ENCODE assay signal across 16 mouse cellular contexts in the genomic region with DNA sequence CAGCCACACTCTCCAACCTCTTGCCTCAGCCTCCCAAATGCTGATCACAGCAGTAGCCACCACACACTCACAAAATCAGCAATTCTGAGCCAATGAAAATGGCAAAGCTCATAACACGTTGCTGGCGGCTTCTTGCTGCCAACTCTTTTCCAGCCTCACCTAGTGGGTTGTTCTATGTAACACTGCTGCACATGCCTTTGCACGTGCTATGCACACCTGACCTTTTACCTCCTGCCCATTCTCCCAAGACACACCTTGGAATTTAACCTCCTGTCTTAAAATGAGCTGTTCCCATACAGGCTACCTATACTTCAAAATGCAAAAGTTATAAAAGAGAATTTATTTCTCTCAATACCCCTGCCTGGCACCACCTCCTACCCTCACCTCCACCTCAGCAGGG.
"Had no signal": no experiment of that assay in that cellular context is flagged by ENCODE, and none has a peak within 500 bp of the region (broad histone marks: within the 10 kb centered on the region; RNA-seq: fewer than 3 reads in every experiment).

No protein-coding gene starts in this region.

- ATAC-seq: hindbrain, embryonic 16.5 days; inflammation-experienced regulatory T-cells, adult 6 months; liver, embryonic 12.5 days had no signal

- DNase-seq: lung, embryonic 14.5 days; lung, postnatal 10 days; lung, postnatal 4 days; midbrain, embryonic 14.5 days; right cerebral cortex, adult 18-20 months; right cerebral cortex, postnatal 25 days; thymus, adult 18-20 months; thymus, postnatal 25 days had no signal

- H3K27me3 ChIP-seq: limb, embryonic 12.5 days; liver, embryonic 12.5 days; neural tube, embryonic 15.5 days had no signal

- H3K4me1 ChIP-seq: limb, embryonic 12.5 days; liver, embryonic 12.5 days; midbrain, embryonic 10.5 days; neural tube, embryonic 15.5 days had no signal

- H3K27ac ChIP-seq: layer of hippocampus, adult 2 months; limb, embryonic 12.5 days; liver, embryonic 12.5 days; midbrain, embryonic 10.5 days; neural tube, embryonic 15.5 days had no signal

- H3K4me3 ChIP-seq: layer of hippocampus, adult 2 months; limb, embryonic 12.5 days; liver, embryonic 12.5 days; midbrain, embryonic 10.5 days; myocyte; neural tube, embryonic 15.5 days had no signal

- H3K9ac ChIP-seq: limb, embryonic 12.5 days; liver, embryonic 12.5 days; lung, embryonic 14.5 days; neural tube, embryonic 15.5 days had no signal

- H3K36me3 ChIP-seq: limb, embryonic 12.5 days; liver, embryonic 12.5 days; midbrain, embryonic 10.5 days; neural tube, embryonic 15.5 days had no signal

- H3K9me3 ChIP-seq: limb, embryonic 12.5 days; liver, embryonic 12.5 days; midbrain, embryonic 10.5 days; neural tube, embryonic 15.5 days had no signal

- H3K4me2 ChIP-seq: limb, embryonic 12.5 days; liver, embryonic 12.5 days; lung, embryonic 14.5 days; neural tube, embryonic 15.5 days had no signal
